Mouse (Mus musculus): ENCODE results near the gene Poll. TPM values are rescaled to one million over a fixed set of nuclear protein-coding genes. Genes with fewer than 3 reads are reported as not detected.

Poll gene
- total RNA-seq (2023) = 1 to 10 TPM; 7.8 to 9.2 TPM

GRCm38 (mm10) chr19:45560153-45560890 is at the start of gene Poll, which contains the start of gene Gm17018:
Gene Poll, minus strand, starts transcription at chr19:45560531.
Gene Gm17018, plus strand, starts transcription at chr19:45560615.

Other genes starting within 250 kb of the Poll start
- 10 to 100 TPM; 11.7 to 13.3 TPM for gene Btrc, start 196.8 kb downstream of the Poll start, total RNA-seq (2023)
- 10 to 100 TPM; 10.5 to 13.9 TPM for gene Gm17018, start 84 bp upstream of the Poll start, total RNA-seq (2023)
- 10 to 100 TPM; 50.7 to 60.6 TPM for gene Fbxw4, start 99.8 kb upstream of the Poll start, total RNA-seq (2023)
- gene Fgf8, start 182.4 kb upstream of the Poll start, total RNA-seq (2023) = not detected
- 10 to 100 TPM; 20.9 to 28.1 TPM for gene Npm3, start 189.1 kb upstream of the Poll start, total RNA-seq (2023)
- gene Mgea5, start 223.3 kb upstream of the Poll start, total RNA-seq (2023) = 100 to 1,000 TPM; 149 to 164 TPM